Mouse (Mus musculus) regulatory T cell (primary cell): ENCODE data around the gene Gbp2b.

ENCODE experiments used
- in situ Hi-C: fragments of 300-600 bp; cut with MboI, MseI; formaldehyde crosslinking; loops from one replicate; pipeline ENCODE4 v1.15.1; 2025; ENCODE audit warnings: high pct_unique_total_duplicates

Gene Gbp2b

GRCm38 (mm10) chr3:142620111-142620955, 25.7 kb downstream of the Gbp2b start, which contains the start of gene Gbp2:
TSS of gene Gbp2 (plus strand) at chr3:142620602.
- in situ Hi-C loops = loop anchor here (5.0 kb wide), 1 partner anchor 128 kb away; the partner anchor contains the start of gene Gbp5

- in situ Hi-C loops = loop anchor here (5.0 kb wide), 1 partner anchor 129 kb away; the partner anchor contains the start of gene Gbp5
These were observed 26.4 kb downstream of the Gbp2b start for GRCm38 (mm10) chr3:142620956-142621562.

- in situ Hi-C loops = loop anchor here (25.0 kb wide), 1 partner anchor 918 kb away; no protein-coding TSS in a partner anchor
These were observed 35.7 kb downstream of the Gbp2b start for GRCm38 (mm10) chr3:142630385-142630784.

- in situ Hi-C loops = loop anchor here (25.0 kb wide), 1 partner anchor 928 kb away; no protein-coding TSS in a partner anchor
These were observed 45.6 kb downstream of the Gbp2b start for GRCm38 (mm10) chr3:142640201-142640600.

- in situ Hi-C loops = loop anchor here (25.0 kb wide), 1 partner anchor 934 kb away; no protein-coding TSS in a partner anchor
These were observed 51.3 kb downstream of the Gbp2b start for GRCm38 (mm10) chr3:142645949-142646348.

GRCm38 (mm10) chr3:142647836-142648235, 53.2 kb downstream of the Gbp2b start:
- in situ Hi-C loops = loop anchor here (25.0 kb wide), 1 partner anchor 936 kb away; no protein-coding TSS in a partner anchor

- in situ Hi-C loops = no loop called here
These were observed 55.6 kb downstream of the Gbp2b start for GRCm38 (mm10) chr3:142650205-142650604.

GRCm38 (mm10) chr3:142664723-142665122, 70.1 kb downstream of the Gbp2b start:
- in situ Hi-C loops = no loop called here
